Mouse (Mus musculus) naive thymus-derived CD4-positive, alpha-beta T cell, adult 2 months (primary cell): ENCODE measurements around the gene Gemin8.

Source experiments
- DNase-seq: peaks from one replicate; pipeline ENCODE4 v3.0.0-alpha.2; 2011; ENCODE audit warnings: low read depth

Gemin8 gene

GRCm38 (mm10) chrX:166230515-166231267, 60.4 kb downstream of the Gemin8 start:
- DNase-seq = no peak

GRCm38 (mm10) chrX:166236131-166236530, 65.9 kb downstream of the Gemin8 start:
- DNase-seq = no peak

GRCm38 (mm10) chrX:166238831-166239460, 68.7 kb downstream of the Gemin8 start, which contains the start of gene Gpm6b:
Gene Gpm6b, plus strand, starts transcription at chrX:166238911.
- DNase-seq = no peak

- DNase-seq = no peak
Measured at GRCm38 (mm10) chrX:166239520-166239919, 69.3 kb downstream of the Gemin8 start.
